Mouse (Mus musculus): Measurements from ENCODE around the gene Src. TPM values are rescaled to one million over a fixed set of nuclear protein-coding genes. Genes with fewer than 3 reads are reported as not detected.

Gene Src
- polyA plus RNA-seq, 1 experiment, result 15.4 TPM

DNA sequence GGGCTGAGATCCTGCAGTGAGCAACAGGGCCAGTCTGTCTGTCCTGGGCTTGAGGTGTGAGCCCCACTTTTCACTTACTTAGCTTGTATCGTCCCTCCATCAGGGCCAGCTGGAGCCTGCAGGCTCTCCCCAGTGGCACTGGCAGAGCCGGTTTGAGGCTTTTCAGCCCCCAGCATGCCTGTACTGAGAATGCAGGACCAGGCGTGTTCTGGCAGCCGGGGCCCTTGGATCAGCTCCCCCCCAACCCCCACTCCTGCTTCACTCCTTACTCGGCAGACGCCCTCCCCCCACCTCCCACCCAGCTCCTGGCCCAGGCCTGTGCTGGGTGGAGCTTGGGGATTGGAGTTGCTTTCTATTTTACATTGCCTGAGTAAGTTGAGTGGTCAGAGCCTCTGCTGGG is 16.3 kb downstream of the Src start:
- 74% methylated on average over 6 of the region's 6 CpGs for WGBS
- no peak overlapping the region for H3K27ac ChIP-seq (ENCODE audit: control insufficient read depth, insufficient read depth, low read depth, low read length, poor library complexity)
- TF ChIP-seq CTCF (IDR thresholded peaks at IDR 0.05; ENCODE audit: control insufficient read depth, insufficient read depth, low read length), result no peak
- no peak for TF ChIP-seq POLR2A (IDR thresholded peaks at IDR 0.05; ENCODE audit: borderline replicate concordance, control insufficient read depth, low read depth, low read length)
- no peaks in the 10 kb centered on the region for H3K4me1 ChIP-seq (ENCODE audit: control insufficient read depth, insufficient read depth, low read length)
- no peak overlapping the region for H3K4me3 ChIP-seq (replicated peaks; ENCODE audit: control insufficient read depth, low read depth, low read length)

DNA sequence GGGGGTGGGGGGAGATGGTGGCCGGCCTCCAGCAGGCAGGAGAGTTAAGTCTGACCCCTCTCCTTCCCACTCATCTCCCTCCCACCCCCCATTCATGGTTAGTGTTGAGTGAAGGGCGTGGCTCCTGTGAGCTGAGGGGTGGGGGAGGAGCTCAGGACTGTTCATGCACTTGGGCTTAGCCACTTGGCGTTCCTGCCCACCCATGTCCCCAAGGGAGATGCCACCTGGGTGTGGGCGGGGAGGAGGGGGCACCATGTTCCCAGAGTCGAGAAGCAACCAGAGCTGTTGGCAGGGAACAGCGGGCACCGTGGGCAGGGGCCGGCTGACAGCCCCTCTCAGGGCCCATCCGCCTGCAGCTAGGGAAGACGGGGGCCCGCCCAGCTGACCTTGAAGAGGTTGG is 18.3 kb downstream of the Src start:
- no peaks in the 10 kb centered on the region for H3K4me1 ChIP-seq (ENCODE audit: control insufficient read depth, insufficient read depth, low read length)
- no peak overlapping the region for H3K4me3 ChIP-seq (replicated peaks; ENCODE audit: control insufficient read depth, low read depth, low read length)
- no peak for TF ChIP-seq CTCF (IDR thresholded peaks at IDR 0.05; ENCODE audit: control insufficient read depth, insufficient read depth, low read length)
- no peak overlapping the region for H3K27ac ChIP-seq (ENCODE audit: control insufficient read depth, insufficient read depth, low read depth, low read length, poor library complexity)
- 85% methylated on average over 11 of the region's 11 CpGs for WGBS

DNA sequence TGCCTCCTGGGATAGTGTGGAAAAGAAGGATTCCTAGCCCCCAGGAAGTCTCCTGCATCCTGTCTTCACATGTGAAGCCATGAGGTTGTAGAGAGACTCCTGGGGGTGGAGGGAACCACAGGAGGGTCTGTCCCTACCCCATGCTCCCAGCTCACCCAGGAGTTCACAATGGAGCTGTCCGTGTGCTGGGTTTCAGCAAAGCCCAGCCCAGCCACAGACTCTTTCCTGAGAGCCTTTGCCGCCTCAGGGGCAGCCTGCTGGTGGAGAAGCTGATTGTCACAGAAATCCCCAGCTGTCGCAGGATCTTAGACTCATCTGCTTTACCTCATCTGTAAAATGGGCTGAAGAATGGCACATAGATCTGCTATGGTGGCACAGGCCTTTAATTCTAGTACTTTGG is 18.9 kb downstream of the Src start:
- Histone ChIP-seq H3K4me1 (ENCODE audit: control insufficient read depth, insufficient read depth, low read length) (no peaks in the 10 kb centered on the region), H3K4me3 (replicated peaks; ENCODE audit: control insufficient read depth, low read depth, low read length) (no peak overlapping the region), H3K27ac (ENCODE audit: control insufficient read depth, insufficient read depth, low read depth, low read length, poor library complexity) (no peak overlapping the region)
- 81% methylated on average over 3 of the region's 3 CpGs for WGBS
- TF ChIP-seq POLR2A (IDR thresholded peaks at IDR 0.05; ENCODE audit: borderline replicate concordance, control insufficient read depth, low read depth, low read length), result no peak
- TF ChIP-seq CTCF (IDR thresholded peaks at IDR 0.05; ENCODE audit: control insufficient read depth, insufficient read depth, low read length), result no peak

DNA sequence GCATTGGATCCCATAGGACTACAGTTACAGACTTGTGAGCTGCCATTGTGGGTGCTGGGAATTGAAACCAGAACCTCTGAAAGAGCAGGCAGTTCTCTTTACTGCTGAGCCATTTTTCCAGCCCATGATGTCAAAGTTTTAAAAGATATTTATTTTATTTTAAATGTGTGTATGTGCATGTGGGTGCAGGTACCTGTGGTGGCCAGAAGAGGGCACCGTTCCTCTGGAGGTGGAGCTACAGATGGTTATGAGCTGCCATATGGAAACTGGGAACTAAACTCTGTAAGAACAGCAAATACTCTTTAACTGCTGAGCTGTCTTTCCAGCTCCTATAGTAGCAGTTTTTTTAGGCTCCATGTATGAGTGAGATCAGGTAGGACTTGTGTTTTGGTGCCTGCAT is 23.1 kb downstream of the Src start:
- TF ChIP-seq POLR2A (IDR thresholded peaks at IDR 0.05; ENCODE audit: borderline replicate concordance, control insufficient read depth, low read depth, low read length) (no peak), CTCF (IDR thresholded peaks at IDR 0.05; ENCODE audit: control insufficient read depth, insufficient read depth, low read length) (peak; percentile 33; the same call in 1 of the 2 replicates)

DNA sequence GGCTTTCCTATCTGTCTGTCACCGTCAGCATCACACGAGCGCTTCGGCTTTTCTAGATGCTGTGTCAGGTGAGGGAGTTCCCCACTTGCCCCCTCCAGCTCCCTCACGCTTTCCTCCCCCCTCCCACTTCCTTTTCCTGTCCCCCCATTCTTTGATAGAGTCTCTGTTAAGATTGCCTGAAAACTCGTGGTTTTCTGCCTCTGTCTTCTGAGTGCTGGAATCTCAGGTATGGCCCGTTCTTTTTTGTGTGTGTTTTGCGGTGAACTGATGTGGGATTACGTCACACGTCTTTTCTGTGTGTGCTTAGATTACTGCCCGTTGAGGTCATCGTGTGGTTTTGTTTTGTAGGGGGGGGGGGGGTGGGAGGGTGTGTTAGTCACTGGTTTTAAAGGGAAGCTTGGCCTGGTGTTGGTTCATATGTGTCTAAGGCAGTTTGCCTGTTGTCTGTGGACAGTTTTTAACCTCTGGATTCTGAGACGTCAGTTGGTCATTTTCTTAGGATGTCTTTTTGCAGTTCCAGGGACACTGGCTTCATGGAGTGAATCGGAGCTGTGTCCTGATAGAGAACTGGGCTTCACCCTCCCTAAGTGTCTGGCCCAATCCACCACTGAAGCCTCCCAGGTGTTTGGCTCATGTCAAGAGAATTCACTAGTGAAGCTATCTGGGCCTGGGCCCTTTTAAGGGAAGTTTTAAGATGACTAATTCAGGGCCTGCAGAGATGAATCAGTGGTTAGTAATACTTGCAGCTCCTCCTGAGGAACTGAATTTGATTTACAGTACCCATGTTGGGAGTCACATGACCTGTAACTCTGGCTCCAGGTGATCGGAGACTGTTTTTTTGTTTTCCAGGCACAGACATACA is 29.3 kb downstream of the Src start:
- TF ChIP-seq CTCF (IDR thresholded peaks at IDR 0.05; ENCODE audit: control insufficient read depth, insufficient read depth, low read length) (no peak), POLR2A (IDR thresholded peaks at IDR 0.05; ENCODE audit: borderline replicate concordance, control insufficient read depth, low read depth, low read length) (no peak)
- no peaks in the 10 kb centered on the region; the same call in 1 of the 2 replicates for H3K4me1 ChIP-seq (ENCODE audit: control insufficient read depth, insufficient read depth, low read length)
- no peak overlapping the region for H3K27ac ChIP-seq (ENCODE audit: control insufficient read depth, insufficient read depth, low read depth, low read length, poor library complexity)
- WGBS, result 11% methylated on average over 15 of the region's 15 CpGs
- H3K4me3 ChIP-seq (replicated peaks; ENCODE audit: control insufficient read depth, low read depth, low read length), result no peak overlapping the region

More for the DNA sequence above, 23.1 kb downstream of the Src start:
- no peaks in the 10 kb centered on the region for H3K4me1 ChIP-seq (ENCODE audit: control insufficient read depth, insufficient read depth, low read length)
- H3K27ac ChIP-seq (ENCODE audit: control insufficient read depth, insufficient read depth, low read depth, low read length, poor library complexity), result no peak overlapping the region
- H3K4me3 ChIP-seq (replicated peaks; ENCODE audit: control insufficient read depth, low read depth, low read length), result no peak overlapping the region
- 73% methylated on average over 1 of the region's 1 CpGs for WGBS

DNA sequence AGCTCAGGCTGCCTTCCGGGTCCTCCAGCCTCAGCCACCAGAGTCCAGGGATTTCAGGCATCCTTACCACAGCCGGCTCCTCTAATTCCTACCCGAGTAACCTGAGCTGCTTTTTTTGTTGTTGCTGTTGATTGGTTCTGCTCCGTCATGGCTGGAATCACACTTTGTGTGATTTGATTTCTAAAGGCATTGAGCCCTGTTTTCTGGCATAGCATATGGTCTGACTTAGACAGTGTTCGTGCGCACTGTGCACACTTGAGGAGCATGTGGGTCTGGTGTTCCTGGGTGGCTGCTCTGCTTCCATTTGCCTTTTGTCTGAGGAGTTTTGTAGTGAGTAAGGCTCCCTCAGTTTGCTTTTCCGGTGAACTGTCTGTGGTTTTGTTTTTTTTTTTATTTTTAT is 30.1 kb downstream of the Src start:
- H3K27ac ChIP-seq (ENCODE audit: control insufficient read depth, insufficient read depth, low read depth, low read length, poor library complexity), result no peak overlapping the region
- no peaks in the 10 kb centered on the region; the same call in 1 of the 2 replicates for H3K4me1 ChIP-seq (ENCODE audit: control insufficient read depth, insufficient read depth, low read length)

DNA sequence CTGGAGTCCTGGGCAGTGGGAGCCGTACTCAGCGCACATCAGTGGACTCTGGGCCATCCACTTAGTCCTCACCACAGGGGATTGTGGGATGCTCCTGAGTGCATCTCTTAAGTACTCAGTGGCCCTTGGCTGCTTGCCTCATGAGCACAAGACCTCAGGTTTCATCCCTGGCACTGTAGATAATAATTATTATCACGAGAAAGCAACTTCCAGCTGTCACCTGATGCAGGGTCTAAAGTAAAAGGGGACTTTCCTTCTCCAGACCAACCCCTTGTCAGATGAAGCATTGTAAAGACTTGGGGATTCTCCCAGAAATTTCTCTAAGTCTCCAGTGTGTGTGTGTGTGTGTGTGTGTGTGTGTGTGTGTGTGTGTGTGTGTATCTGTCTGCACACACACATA is 32.7 kb downstream of the Src start:
- TF ChIP-seq CTCF (IDR thresholded peaks at IDR 0.05; ENCODE audit: control insufficient read depth, insufficient read depth, low read length), result no peak
- TF ChIP-seq POLR2A (IDR thresholded peaks at IDR 0.05; ENCODE audit: borderline replicate concordance, control insufficient read depth, low read depth, low read length), result no peak
- no peaks in the 10 kb centered on the region; the same call in 1 of the 2 replicates for H3K4me1 ChIP-seq (ENCODE audit: control insufficient read depth, insufficient read depth, low read length)
- H3K4me3 ChIP-seq (replicated peaks; ENCODE audit: control insufficient read depth, low read depth, low read length), result no peak overlapping the region
- H3K27ac ChIP-seq (ENCODE audit: control insufficient read depth, insufficient read depth, low read depth, low read length, poor library complexity), result no peak overlapping the region
- WGBS, result 77% methylated on average over 3 of the region's 3 CpGs

More for the DNA sequence above, 30.1 kb downstream of the Src start:
- WGBS, result 78% methylated on average over 7 of the region's 7 CpGs
- no peak overlapping the region for H3K4me3 ChIP-seq (replicated peaks; ENCODE audit: control insufficient read depth, low read depth, low read length)
- TF ChIP-seq POLR2A (IDR thresholded peaks at IDR 0.05; ENCODE audit: borderline replicate concordance, control insufficient read depth, low read depth, low read length) (no peak), CTCF (IDR thresholded peaks at IDR 0.05; ENCODE audit: control insufficient read depth, insufficient read depth, low read length) (no peak)

DNA sequence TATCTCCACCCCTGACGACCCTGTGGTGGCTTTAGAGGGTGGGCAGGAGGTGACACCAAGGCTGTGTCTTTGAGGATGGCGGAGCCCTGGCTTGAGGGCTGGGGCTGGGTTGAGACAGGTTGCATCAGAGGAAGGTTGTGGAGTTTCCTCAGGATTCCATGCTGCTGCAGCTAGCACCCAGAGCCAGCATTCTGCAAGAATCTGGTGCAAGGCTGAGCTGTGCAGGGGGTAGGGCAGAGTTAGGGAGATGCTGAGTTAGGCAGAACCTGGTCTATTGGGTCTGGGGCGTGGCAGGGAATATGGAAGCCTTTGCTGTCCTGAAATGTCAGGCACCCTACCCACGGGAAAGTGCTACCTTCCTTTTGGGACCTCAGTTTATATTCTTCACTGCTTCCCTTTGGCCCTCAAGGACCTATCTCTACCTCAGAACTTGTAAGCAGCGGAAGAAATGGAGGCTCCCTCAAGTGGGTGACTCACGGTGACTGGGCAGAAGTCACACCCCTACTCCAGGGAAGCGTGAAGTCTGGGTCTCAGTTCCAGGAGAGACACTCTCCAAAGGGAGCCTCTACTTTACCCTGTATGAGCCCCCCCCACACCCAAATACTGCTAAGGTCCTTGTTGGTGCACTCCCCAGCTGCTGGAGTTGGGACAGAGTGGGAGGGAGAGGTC is 33.3 kb downstream of the Src start:
- no peak for TF ChIP-seq POLR2A (IDR thresholded peaks at IDR 0.05; ENCODE audit: borderline replicate concordance, control insufficient read depth, low read depth, low read length)
- Histone ChIP-seq H3K27ac (ENCODE audit: control insufficient read depth, insufficient read depth, low read depth, low read length, poor library complexity) (no peak overlapping the region), H3K4me1 (ENCODE audit: control insufficient read depth, insufficient read depth, low read length) (no peaks in the 10 kb centered on the region; the same call in 1 of the 2 replicates), H3K4me3 (replicated peaks; ENCODE audit: control insufficient read depth, low read depth, low read length) (no peak overlapping the region)
- 68% methylated on average over 7 of the region's 7 CpGs for WGBS

Measured in bone marrow, adult 2 months (tissue).